Mouse (Mus musculus) small intestine, adult 2 months (tissue): ENCODE measurements around the gene Pou6f1. TPM values are rescaled to one million over a fixed set of nuclear protein-coding genes. Genes with fewer than 3 reads are reported as not detected.

ENCODE experiments used
- H3K27ac ChIP-seq: fragments of 200-500 bp; 2 replicates; pipeline ENCODE4 v1.5.1; 2012; ENCODE audit warnings: low read depth, low read length, control low read depth, inconsistent platforms; ENCODE audit not compliant: insufficient read depth
- H3K27me3 ChIP-seq: fragments of 200-500 bp; 2 replicates; pipeline ENCODE4 v1.6.1; 2012; ENCODE audit warnings: mild to moderate bottlenecking, moderate library complexity, low read length, inconsistent platforms; ENCODE audit not compliant: control insufficient read depth, insufficient read depth
- H3K36me3 ChIP-seq: fragments of 200-500 bp; 2 replicates; pipeline ENCODE4 v1.6.1; 2012; ENCODE audit warnings: mild to moderate bottlenecking, low read length, control low read depth, inconsistent platforms; ENCODE audit not compliant: control insufficient read depth, insufficient read depth
- H3K4me1 ChIP-seq: fragments of 200-500 bp; 2 replicates; pipeline ENCODE4 v1.6.1; 2012; ENCODE audit warnings: low read length, inconsistent platforms, mixed read lengths; ENCODE audit not compliant: control insufficient read depth, insufficient read depth, insufficient read length
- H3K4me3 ChIP-seq: fragments of 200-500 bp; 2 replicates; pipeline ENCODE4 v1.5.1; 2012; ENCODE audit warnings: low read depth, mild to moderate bottlenecking, control low read depth, inconsistent platforms, low read length, moderate library complexity
- CTCF ChIP-seq: fragments of 200-500 bp; IDR thresholded peaks from 2 replicates; pipeline ENCODE4 v1.5.1; 2012; ENCODE audit warnings: low read depth, mild to moderate bottlenecking, control low read depth, inconsistent platforms, low read length, moderate library complexity, mixed read lengths; ENCODE audit not compliant: insufficient replicate concordance, insufficient read length; ENCODE audit errors: extremely low read depth
- POLR2A ChIP-seq: fragments of 200-500 bp; IDR thresholded peaks from 2 replicates; pipeline ENCODE4 v1.6.1; 2012; ENCODE audit warnings: low read depth, mild to moderate bottlenecking, control low read depth, inconsistent platforms, low read length, moderate library complexity
- WGBS: fragments of 180-500 bp; shearing (Covaris S2); methylation state at CpG from one replicate; pipeline ENCODE4 v1.1.7; 2018; 5-methylcytosine and 5-hydroxymethylcytosine counted together
- polyA plus RNA-seq: library from polyadenylated mRNA; depleted of rRNA; stranded (reverse); fragments of >200 nt; gene quantifications from 2 replicates; pipeline ENCODE4 v1.2.3, GENCODE M21; 2012

Pou6f1 gene
- polyA plus RNA-seq, 1 experiment: 12.0 TPM

DNA sequence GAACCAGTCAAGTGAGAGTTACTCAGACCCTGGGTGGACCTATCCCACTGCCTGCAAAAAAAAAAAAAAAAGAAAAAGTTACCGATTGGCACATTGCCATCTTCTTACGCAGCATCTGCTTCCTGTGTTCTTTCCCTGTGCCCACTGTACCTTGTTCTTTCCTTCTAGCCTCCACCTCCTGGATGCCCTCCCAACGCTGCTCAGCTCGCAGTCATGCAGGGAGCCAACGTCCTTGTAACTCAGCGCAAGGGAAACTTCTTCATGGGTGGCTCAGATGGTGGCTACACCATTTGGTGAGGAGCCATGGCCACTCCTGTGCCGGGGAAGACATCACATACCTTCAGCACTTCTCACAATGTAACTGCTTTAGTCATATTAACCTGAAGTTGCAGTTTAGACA is 19.4 kb upstream of the Pou6f1 start:
- peaks cover 5% of the 10 kb centered on the region for H3K4me1 ChIP-seq
- WGBS: 45% methylated on average over 7 of the region's 7 CpGs
- peaks cover 48% of the 10 kb centered on the region for H3K36me3 ChIP-seq

DNA sequence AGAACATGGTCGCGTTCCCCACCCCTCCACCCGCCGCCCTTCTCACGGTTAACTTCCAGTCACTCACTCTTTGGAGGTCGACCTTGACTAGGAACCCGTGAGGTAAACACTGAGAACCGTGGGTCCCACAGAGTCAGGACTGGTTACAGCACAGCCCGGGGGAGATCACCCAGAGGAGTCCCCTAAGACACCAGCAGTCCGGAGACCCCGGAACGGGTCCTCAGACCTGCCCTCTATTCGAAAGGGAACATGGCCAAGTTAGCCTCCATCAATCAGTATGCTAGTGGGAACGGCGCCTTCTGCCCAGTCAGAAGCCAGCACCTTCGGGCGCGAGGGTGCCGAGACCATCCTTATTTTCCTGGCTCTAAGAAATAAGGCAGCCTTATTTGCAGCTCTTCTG is 16.4 kb upstream of the Pou6f1 start:
- peak overlapping the region; percentile 83 for H3K4me3 ChIP-seq
- under 1% methylated on average over 19 of the region's 19 CpGs for WGBS
- peak overlapping the region; percentile 38 for H3K27ac ChIP-seq
- H3K4me1 ChIP-seq: peaks cover 11% of the 10 kb centered on the region
- H3K27me3 ChIP-seq: no peaks in the 10 kb centered on the region
- H3K36me3 ChIP-seq: peaks cover 35% of the 10 kb centered on the region
- no peak for TF ChIP-seq CTCF
- no peak for TF ChIP-seq POLR2A

More for the DNA sequence above, 19.4 kb upstream of the Pou6f1 start:
- Histone ChIP-seq H3K4me3 (no peak overlapping the region), H3K27me3 (no peaks in the 10 kb centered on the region), H3K27ac (no peak overlapping the region)
- TF ChIP-seq POLR2A: no peak
- no peak for TF ChIP-seq CTCF

DNA sequence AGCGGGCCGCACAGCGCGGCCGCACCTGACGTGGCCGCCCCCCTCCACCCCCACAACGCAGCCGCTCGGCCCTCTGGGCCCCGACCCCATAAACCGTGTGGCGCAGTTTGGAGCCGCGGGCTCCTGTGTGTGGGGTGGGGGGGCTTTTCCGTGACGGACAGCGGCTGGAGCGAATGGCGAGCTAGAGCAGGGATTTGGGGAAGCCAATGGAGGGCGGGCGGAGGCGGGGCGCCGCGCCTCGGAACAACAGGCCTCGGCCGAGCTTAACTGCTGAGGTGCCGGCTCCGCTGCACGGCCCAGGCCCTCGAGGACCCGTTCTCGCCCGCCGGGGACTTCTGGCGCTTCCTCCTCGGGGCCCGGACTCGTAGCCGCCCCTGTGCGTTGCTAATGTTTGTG is 16.0 kb upstream of the Pou6f1 start:
- Histone ChIP-seq H3K4me1 (peaks cover 11% of the 10 kb centered on the region), H3K27ac (peak overlapping the region; percentile 63), H3K36me3 (peaks cover 32% of the 10 kb centered on the region), H3K27me3 (no peaks in the 10 kb centered on the region), H3K4me3 (peak overlapping the region; percentile 83)
- TF ChIP-seq POLR2A (no peak), CTCF (no peak)
- under 1% methylated on average over 43 of the region's 43 CpGs for WGBS

DNA sequence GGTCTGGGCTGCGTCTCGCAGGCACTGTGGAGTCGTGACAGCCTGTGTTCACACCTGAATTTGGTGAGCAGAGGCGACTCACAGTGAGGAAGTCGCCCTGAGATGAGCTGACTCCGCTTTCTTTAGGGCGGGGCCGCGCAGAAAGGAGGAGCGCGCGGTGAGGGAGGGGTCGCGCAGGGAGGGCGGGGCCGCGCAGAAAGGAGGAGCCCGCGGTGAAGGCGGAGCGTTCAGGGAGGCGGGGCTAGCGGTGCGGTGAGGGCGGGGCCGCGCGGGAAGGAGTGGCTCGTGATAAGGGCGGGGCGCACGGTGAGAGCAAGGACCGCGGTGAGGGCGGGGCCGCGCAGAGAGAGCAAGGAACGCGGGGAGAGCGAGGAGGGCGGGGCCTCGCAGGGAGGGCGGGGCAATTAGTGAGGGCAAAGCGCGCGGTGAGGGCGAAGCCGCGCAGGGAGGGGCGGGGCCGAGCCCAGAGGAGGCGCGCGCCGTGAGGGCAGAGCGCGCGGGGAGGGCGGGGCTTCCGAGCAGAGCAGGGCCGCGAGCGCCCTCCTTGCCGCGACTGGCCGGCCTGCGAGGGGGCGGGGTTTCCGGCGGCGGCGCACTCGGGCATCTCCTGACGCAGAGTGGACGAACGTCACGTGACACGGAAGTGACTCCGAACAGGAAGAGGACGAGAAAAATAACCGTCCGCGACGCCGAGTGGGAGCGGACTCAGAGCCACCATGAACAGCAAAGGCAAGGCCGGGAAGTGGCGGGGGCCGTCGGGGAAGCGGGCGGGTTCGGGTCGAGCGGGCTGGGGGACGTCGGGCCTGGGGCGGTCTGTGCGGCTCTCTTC is 15.4 kb upstream of the Pou6f1 start, which contains the start of gene Dazap2:
Gene Dazap2 (plus strand): TSS at position 354 of the 829 bp plus-strand sequence.
- Histone ChIP-seq H3K4me3 (peak within 1 kb of the TSS; percentile 83), H3K36me3 (peaks cover 27% of the 10 kb centered on the region), H3K27me3 (no peaks in the 10 kb centered on the region), H3K27ac (peak within 1 kb of the TSS; percentile 88), H3K4me1 (peaks cover 11% of the 10 kb centered on the region)
- TF ChIP-seq POLR2A (peak; percentile 89), CTCF (no peak)
- WGBS: 2% methylated on average over 99 of the region's 99 CpGs

DNA sequence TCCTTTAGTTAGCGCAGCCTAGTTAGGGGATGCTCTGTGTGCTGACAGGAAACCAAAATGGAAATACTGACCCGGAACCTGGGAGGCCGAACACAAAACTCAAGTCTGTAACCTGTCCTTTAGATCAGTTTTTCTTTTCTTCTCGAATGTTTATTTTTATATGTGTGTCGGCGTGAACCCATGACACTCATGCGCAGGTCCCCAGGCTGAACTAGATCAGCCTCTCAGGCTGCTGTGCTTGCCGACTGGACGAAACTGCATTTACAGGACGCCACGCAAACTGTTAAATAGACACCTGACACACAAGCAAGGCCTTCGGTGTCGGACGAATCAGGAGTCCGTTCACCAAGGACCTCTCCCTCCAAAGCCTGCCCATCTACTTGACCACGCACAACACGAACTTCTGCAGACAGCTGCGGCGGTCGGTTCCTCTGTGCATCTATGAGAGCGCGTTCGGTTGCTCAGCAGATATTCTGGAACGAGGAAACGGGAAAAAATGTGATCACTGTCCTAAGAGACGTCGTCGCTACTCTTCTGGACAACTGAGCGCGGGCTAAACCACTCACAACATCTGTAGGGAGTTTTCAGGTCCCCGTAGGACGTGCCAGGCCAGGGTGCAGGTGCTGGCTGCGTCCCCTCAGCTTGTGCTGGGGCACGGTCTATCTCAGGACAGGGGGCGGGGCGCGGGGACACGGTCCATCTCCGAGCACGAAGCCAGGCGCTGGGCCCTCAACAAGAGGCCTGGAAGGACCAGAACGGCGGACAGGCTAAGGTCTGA is 14.6 kb upstream of the Pou6f1 start:
- WGBS: 12% methylated on average over 43 of the region's 43 CpGs

DNA sequence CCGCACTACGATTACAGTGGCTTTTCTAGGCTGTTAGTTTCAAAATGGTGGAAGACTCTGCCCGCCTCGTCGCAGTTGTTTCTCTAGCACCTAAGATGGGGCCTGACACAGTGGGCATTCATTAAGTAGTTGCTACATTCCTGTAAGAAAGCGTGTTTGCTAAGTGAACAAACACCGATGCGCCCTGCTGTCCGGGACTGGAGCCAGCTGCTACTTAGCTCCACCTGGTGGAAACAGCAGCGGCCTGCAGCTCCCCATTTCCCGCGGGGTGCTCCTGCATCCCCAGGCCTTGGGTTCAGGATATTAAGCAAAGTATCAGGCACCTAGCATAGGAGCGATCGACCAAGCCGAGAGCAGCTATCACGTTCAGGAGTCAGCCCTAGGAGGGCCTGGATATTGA is 13.8 kb upstream of the Pou6f1 start:
- WGBS: 5% methylated on average over 16 of the region's 16 CpGs
- Histone ChIP-seq H3K27me3 (no peaks in the 10 kb centered on the region), H3K36me3 (peaks cover 14% of the 10 kb centered on the region), H3K27ac (no peak overlapping the region), H3K4me3 (no peak overlapping the region), H3K4me1 (peaks cover 11% of the 10 kb centered on the region)
- TF ChIP-seq CTCF: peak; percentile 86
- no peak for TF ChIP-seq POLR2A

More for the DNA sequence above, 14.6 kb upstream of the Pou6f1 start:
- Histone ChIP-seq H3K4me3 (peak overlapping the region; percentile 68), H3K27ac (peak overlapping the region; percentile 88), H3K27me3 (no peaks in the 10 kb centered on the region), H3K36me3 (peaks cover 22% of the 10 kb centered on the region), H3K4me1 (peaks cover 11% of the 10 kb centered on the region)
- TF ChIP-seq POLR2A (no peak), CTCF (no peak)

DNA sequence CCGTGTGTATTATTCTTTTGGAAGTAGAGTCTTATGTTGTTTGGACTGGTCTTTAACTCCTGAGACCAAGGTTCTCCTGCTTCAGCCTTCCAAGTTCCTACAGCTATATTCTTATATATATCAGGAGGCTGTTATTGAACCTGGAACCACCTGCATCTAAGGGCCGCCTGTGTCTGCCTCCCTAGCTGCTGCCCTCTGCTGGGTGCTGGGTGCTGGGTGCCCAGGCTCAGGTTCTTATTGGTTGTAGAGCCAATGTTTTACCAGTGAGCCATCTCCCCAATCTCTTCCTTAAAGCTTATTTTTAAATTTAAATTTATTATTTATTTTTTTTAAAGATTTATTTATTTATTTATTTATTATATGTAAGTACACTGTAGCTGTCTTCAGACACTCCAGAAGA is 12.6 kb upstream of the Pou6f1 start:
- TF ChIP-seq POLR2A: no peak
- TF ChIP-seq CTCF: peak; percentile 58; the same call in 1 of the 2 replicates
- Histone ChIP-seq H3K4me3 (no peak overlapping the region), H3K27ac (no peak overlapping the region), H3K4me1 (peaks cover 11% of the 10 kb centered on the region), H3K27me3 (no peaks in the 10 kb centered on the region), H3K36me3 (peaks cover 4% of the 10 kb centered on the region)
- WGBS: 60% methylated on average over 2 of the region's 2 CpGs
